Mouse (Mus musculus): ENCODE measurements around the gene B4galt3.
"Not testable (repeated sequence)": the region's sequence is repeated elsewhere in the genome, so short reads cannot be mapped to it uniquely, and the experiment has no call there.

B4galt3 gene

GRCm38 (mm10) chr1:171286517-171286916 lies 16.4 kb downstream of the B4galt3 start:
- no peak for DNase-seq

DNA sequence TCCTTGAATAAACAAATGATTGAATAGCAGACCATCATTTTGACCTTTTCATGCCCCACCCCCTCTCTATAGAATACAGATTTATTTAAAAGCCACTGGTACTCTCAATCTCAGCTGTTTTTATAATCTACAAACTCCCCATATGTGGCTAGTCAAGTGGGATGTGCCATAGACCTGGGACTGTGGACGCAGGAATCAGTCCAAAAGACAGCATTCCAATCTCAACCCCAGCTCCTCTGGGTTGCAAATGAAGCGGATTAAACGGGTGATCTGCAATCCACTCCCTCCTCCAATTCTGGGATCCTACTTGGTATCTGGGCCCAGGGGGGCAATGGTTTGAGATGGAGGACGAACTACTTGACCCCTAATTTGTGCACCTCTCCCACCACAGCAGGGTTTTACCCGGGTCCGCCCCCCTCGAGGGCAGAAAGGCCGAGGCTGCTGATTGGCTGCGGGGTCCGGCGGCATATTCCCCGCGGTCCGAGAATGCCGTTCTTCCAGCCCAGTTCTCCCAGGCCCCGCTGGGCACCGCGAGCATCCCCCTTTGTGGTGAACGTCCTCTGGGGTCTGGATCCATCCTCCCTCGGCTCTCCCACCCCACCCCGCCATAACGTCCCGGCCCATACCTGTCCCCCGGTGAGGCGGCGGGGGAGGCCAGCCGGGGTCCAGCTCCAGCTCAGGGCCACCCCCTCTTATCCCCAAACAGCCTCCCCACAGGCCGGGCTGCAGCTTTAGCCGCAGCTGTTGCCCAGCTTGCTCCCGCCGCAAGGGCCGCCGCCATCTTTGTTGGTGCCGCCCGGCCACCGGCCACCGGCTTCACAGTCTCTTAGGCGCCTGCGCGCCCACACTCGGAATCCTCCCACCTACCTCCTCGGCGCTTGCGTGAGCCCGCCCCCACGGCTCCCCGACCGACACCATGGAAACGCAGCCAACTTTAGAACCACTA lies 17.3 kb downstream of the B4galt3 start, which contains the start of gene Usp21:
Gene Usp21, minus strand, starts transcription at position 856 of the 946 bp plus-strand sequence.
- peak; percentile 95 to 97 for DNase-seq

- DNase-seq: no peak
Observed at GRCm38 (mm10) chr1:171288328-171288727, 18.2 kb downstream of the B4galt3 start.

DNA sequence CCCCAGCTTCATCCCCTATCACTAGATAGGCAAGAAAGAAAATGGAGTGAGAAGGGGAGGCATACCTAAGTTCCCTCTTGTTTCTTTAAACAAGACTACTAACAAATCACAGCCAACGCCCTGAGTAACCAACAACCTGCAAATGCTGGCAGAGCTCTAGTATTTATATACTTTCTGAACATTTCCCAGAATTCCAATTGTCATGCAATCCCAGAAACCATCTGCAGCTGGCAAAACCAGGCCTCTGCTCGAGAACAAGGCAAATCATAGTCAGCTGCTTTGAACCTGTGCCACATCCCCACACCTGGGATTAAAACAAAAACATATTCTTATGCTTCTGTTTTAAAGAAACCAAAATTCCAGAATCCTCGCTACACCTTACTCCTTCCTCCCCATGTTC lies 23.2 kb downstream of the B4galt3 start:
- DNase-seq: no peak

GRCm38 (mm10) chr1:171293906-171294297 lies 23.8 kb downstream of the B4galt3 start:
- no peak for DNase-seq

GRCm38 (mm10) chr1:171294298-171295062 lies 24.4 kb downstream of the B4galt3 start, which contains the start of gene Ufc1:
Ufc1 (minus strand) TSS chr1:171295024.
- peak; percentile 83 to 91 for DNase-seq

GRCm38 (mm10) chr1:171295063-171295402 lies 24.9 kb downstream of the B4galt3 start:
- DNase-seq: no peak

DNA sequence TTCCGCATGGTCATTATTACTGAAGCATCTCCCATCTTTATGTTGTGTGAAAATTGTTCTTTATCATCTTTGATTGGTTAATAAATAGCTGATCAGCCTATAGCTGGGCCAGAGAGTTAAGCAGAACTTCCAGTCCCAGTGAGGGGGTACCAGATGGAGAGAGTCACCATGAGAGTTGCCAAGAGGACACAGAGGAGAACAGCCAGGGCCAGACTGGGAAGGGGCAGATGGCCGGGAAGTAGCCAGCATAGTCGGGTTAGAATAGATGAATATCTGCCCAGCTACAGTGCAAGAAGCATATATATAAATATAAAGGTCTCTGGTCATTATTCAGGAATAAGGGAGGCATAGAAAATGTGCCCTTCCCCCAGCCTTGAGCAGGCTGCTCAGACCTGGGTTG lies 28.1 kb downstream of the B4galt3 start:
- no peak for DNase-seq

DNA sequence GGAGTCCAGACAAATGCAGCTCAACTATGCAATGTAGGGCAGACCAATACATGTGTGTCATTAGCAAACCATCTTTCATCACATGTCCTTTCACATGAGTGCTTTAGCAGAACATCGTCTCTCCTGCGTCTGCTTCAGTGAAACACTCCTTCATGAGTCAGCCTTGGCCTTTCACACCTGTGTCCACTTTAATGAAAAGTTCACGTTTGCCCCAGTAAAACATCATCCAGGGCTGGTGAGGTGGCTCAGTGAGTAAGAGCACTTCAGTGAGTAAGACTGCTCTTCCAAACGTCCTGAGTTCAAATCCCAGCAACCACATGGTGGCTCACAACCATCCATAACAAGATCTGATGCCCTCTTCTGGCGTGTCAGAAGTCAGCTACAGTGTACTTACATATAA lies 36.0 kb downstream of the B4galt3 start:
- DNase-seq: not testable (repeated sequence)

DNA sequence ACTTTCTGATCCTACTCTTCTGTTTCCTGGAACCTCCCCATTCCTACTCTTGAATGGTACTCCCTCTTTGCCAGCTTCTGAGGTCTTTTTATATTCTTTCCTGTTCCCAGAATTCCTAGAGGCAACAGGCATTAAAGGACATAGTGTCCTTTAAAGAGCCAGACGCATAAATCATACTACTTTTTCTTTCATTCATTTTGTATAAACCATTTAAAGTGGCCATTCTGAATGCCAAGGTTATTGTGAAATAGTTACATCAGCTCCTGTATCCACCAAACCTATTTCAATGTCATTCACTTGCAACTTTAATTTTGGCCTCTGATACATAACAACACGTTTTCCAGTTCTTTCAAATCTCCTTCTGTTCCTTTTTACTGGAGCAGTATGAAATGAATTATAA lies 39.2 kb downstream of the B4galt3 start:
- DNase-seq: no peak

DNA sequence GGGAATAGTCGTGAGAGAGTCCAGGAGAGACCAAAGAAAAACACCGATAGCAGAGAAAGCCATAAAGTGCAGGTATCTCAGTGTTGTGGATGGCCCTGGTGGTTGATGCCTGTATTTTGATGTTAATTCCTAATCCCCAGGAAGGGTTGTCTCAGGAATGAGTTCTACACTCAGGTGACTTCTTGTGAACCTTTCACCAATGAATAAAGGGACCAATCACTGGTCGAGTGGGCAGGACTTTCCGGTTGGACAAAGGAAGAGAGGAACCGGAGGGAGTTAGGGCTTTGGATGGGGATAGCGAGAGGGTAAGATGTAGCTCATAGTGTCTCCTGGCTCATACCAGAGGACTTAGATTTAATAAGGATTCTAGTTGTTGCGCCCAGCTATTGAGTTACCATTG lies 49.6 kb downstream of the B4galt3 start:
- DNase-seq: peak; percentile 19 to 43

DNA sequence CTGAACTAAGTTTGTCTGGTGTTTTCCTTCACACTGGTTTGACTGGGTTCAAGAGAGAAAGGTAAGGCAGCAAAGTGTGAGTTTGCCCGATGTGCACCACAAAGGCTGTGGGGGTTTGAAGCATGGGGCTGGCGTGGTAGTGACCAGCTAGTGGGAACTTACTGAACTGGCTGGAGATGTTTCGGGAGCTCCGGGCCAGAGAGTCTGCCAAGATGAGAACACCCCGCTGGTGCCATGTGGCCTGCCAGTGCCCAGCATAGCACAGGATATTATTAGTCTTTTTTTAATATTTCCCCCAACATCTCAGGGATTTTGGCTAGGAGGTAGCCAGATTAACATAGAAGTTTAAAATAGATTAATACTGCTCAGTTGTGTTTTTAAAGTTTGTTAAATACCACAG lies 50.0 kb downstream of the B4galt3 start:
- DNase-seq: no peak

DNA sequence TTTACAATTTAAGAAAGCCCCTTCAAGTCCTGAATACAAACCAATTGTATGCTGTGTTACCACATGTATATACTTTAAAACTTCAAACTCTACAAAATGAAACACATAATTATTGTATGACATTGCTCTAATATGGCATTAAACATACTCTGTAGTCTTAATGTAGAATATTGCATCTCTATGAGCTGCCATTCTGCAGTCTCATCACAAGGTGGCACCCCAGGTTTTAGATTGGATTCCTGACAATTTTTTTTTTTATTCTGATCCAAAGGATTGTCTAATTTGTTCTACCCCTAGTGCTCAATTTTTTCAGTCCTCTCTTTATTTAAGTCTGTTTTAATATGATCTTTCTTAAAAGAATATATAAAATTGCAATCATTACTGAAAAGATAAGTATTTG lies 51.3 kb downstream of the B4galt3 start:
- DNase-seq: peak in 1 of 2 experiments; percentile 27

- DNase-seq: peak; percentile 22 to 27
Observed at GRCm38 (mm10) chr1:171322012-171322411, 51.9 kb downstream of the B4galt3 start.

DNA sequence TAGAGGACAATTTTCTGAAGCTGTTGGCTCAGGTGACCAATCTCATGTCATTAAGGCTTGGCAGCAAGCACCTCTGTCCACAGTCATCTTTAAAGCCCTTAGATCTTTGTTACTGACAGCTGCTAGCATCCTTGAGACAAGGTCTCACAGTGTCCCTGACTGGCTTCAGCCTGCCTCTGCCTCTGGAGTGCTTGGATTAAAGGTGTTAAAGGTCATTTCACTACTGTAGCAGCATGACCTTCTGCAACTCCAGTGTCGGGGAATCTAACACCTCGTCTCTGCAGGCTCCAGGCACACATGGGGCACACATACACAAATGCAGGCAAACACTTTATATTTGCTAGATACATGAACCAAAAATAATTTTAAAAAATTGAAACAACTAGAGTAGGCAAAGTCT lies 55.4 kb downstream of the B4galt3 start:
- DNase-seq: no peak

All from kidney, postnatal 4 days (tissue).